Mouse (Mus musculus): Measurements from ENCODE around the gene Atf6b. TPM values are rescaled to one million over a fixed set of nuclear protein-coding genes. Genes with fewer than 3 reads are reported as not detected.

The Atf6b gene
- polyA plus RNA-seq, 1 experiment from 2014 or later, result 118 TPM

Other genes starting within 250 kb of the Atf6b start
- gene BC051142, start 248.3 kb upstream of the Atf6b start, polyA plus RNA-seq (2016; fragmentation: Nextera tagmentation; extraction: Ambion mirVana), result 1.4 and 2.0 TPM in 2 replicates
- gene Btnl4, start 169.8 kb upstream of the Atf6b start, polyA plus RNA-seq (2016; fragmentation: Nextera tagmentation; extraction: Ambion mirVana), result not detected in 2 replicates
- not detected in 2 replicates for gene Btnl6, start 129.8 kb upstream of the Atf6b start, polyA plus RNA-seq (2016; fragmentation: Nextera tagmentation; extraction: Ambion mirVana)
- 9.1 and 12.5 TPM in 2 replicates for gene Notch4, start 82.9 kb upstream of the Atf6b start, polyA plus RNA-seq (2016; fragmentation: Nextera tagmentation; extraction: Ambion mirVana)
- 8.1 and 8.4 TPM in 2 replicates for gene Gpsm3, start 57.3 kb upstream of the Atf6b start, polyA plus RNA-seq (2016; fragmentation: Nextera tagmentation; extraction: Ambion mirVana)
- gene Pbx2, start 55.9 kb upstream of the Atf6b start, polyA plus RNA-seq (2016; fragmentation: Nextera tagmentation; extraction: Ambion mirVana), result 17.7 and 17.8 TPM in 2 replicates
- gene Ager, start 49.3 kb upstream of the Atf6b start, polyA plus RNA-seq (2016; fragmentation: Nextera tagmentation; extraction: Ambion mirVana), result 2.0 and 2.7 TPM in 2 replicates
- 202 and 223 TPM in 2 replicates for gene Rnf5, start 43.5 kb upstream of the Atf6b start, polyA plus RNA-seq (2016; fragmentation: Nextera tagmentation; extraction: Ambion mirVana)
- gene Agpat1, start 42.9 kb upstream of the Atf6b start, polyA plus RNA-seq (2016; fragmentation: Nextera tagmentation; extraction: Ambion mirVana), result 68.1 and 104 TPM in 2 replicates
- 6.0 and 6.1 TPM in 2 replicates for gene Egfl8, start 31.2 kb upstream of the Atf6b start, polyA plus RNA-seq (2016; fragmentation: Nextera tagmentation; extraction: Ambion mirVana)
- gene Ppt2, start 18.6 kb upstream of the Atf6b start, polyA plus RNA-seq (2016; fragmentation: Nextera tagmentation; extraction: Ambion mirVana), result 22.7 and 28.7 TPM in 2 replicates
- 0.58 and 1.4 TPM in 2 replicates for gene Prrt1, start 17.6 kb upstream of the Atf6b start, polyA plus RNA-seq (2016; fragmentation: Nextera tagmentation; extraction: Ambion mirVana)
- 19.4 and 19.6 TPM in 2 replicates for gene Fkbpl, start 2.4 kb upstream of the Atf6b start, polyA plus RNA-seq (2016; fragmentation: Nextera tagmentation; extraction: Ambion mirVana)
- gene Tnxb, start 23.4 kb downstream of the Atf6b start, polyA plus RNA-seq (2016; fragmentation: Nextera tagmentation; extraction: Ambion mirVana), result 0.01 and 0.02 TPM in 2 replicates
- not detected in 2 replicates for gene C4b, start 96.7 kb downstream of the Atf6b start, polyA plus RNA-seq (2016; fragmentation: Nextera tagmentation; extraction: Ambion mirVana)
- gene Cyp21a1, start 157.4 kb downstream of the Atf6b start, polyA plus RNA-seq (2016; fragmentation: Nextera tagmentation; extraction: Ambion mirVana), result not detected in 2 replicates
- 29.0 and 34.4 TPM in 2 replicates for gene Stk19, start 189.8 kb downstream of the Atf6b start, polyA plus RNA-seq (2016; fragmentation: Nextera tagmentation; extraction: Ambion mirVana)
- gene Dxo, start 189.9 kb downstream of the Atf6b start, polyA plus RNA-seq (2016; fragmentation: Nextera tagmentation; extraction: Ambion mirVana), result 83.2 and 83.7 TPM in 2 replicates
- 58.2 and 65.1 TPM in 2 replicates for gene Skiv2l, start 203.1 kb downstream of the Atf6b start, polyA plus RNA-seq (2016; fragmentation: Nextera tagmentation; extraction: Ambion mirVana)
- gene Nelfe, start 203.2 kb downstream of the Atf6b start, polyA plus RNA-seq (2016; fragmentation: Nextera tagmentation; extraction: Ambion mirVana), result 137 and 139 TPM in 2 replicates
- 1.9 TPM in 2 replicates for gene Cfb, start 215.4 kb downstream of the Atf6b start, polyA plus RNA-seq (2016; fragmentation: Nextera tagmentation; extraction: Ambion mirVana)
- 5.2 and 5.6 TPM in 2 replicates for gene Zbtb12, start 232.3 kb downstream of the Atf6b start, polyA plus RNA-seq (2016; fragmentation: Nextera tagmentation; extraction: Ambion mirVana)
- gene Gm20547, start 234.9 kb downstream of the Atf6b start, polyA plus RNA-seq (2016; fragmentation: Nextera tagmentation; extraction: Ambion mirVana), result 0.14 TPM in 1 of 2 replicates, not detected in the other